Mouse (Mus musculus) right cerebral cortex, postnatal 14 days (tissue): ENCODE data around the gene Oas3.
"Not testable (repeated sequence)": the region's sequence is repeated elsewhere in the genome, so short reads cannot be mapped to it uniquely, and the experiment has no call there.

Experiments used
- DNase-seq: peaks from one replicate; pipeline ENCODE4 v3.0.0; 2022

The Oas3 gene

GRCm38 (mm10) chr5:120777478-120777877 lies at the start of gene Oas3:
Gene Oas3 (minus strand): TSS chr5:120777661.
- DNase-seq: no peak

- no peak for DNase-seq
Measured at GRCm38 (mm10) chr5:120818999-120819398, 41.5 kb upstream of the Oas3 start.

GRCm38 (mm10) chr5:120815949-120816348 lies 38.5 kb upstream of the Oas3 start:
- no peak for DNase-seq

GRCm38 (mm10) chr5:120813023-120813422 lies 35.6 kb upstream of the Oas3 start:
- no peak for DNase-seq

GRCm38 (mm10) chr5:120811951-120812819 lies 34.7 kb upstream of the Oas3 start, which contains the start of gene Oas1c:
Gene Oas1c (minus strand): TSS chr5:120812514.
- peak; percentile 67 for DNase-seq

- DNase-seq: no peak
Measured at GRCm38 (mm10) chr5:120809171-120809570, 31.7 kb upstream of the Oas3 start.

GRCm38 (mm10) chr5:120806458-120806857 lies 29.0 kb upstream of the Oas3 start:
- peak; percentile 41 for DNase-seq

GRCm38 (mm10) chr5:120803596-120803995 lies 26.1 kb upstream of the Oas3 start:
- no peak for DNase-seq

GRCm38 (mm10) chr5:120798943-120799342 lies 21.5 kb upstream of the Oas3 start:
- DNase-seq: not testable (repeated sequence)

GRCm38 (mm10) chr5:120798147-120798546 lies 20.7 kb upstream of the Oas3 start:
- not testable (repeated sequence) for DNase-seq

- DNase-seq: not testable (repeated sequence)
Measured at GRCm38 (mm10) chr5:120795480-120796034, 18.1 kb upstream of the Oas3 start, which contains the start of gene Oas1e. Gene Oas1e (minus strand): TSS chr5:120795530.

- DNase-seq: peak; percentile 59
Measured at GRCm38 (mm10) chr5:120793043-120793442, 15.6 kb upstream of the Oas3 start.

- no peak for DNase-seq
Measured at GRCm38 (mm10) chr5:120787042-120787441, 9.6 kb upstream of the Oas3 start.

- DNase-seq: no peak
Measured at GRCm38 (mm10) chr5:120782446-120782845, 5.0 kb upstream of the Oas3 start.

- DNase-seq: no peak
Measured at GRCm38 (mm10) chr5:120781646-120782045, 4.2 kb upstream of the Oas3 start.

- DNase-seq: no peak
Measured at GRCm38 (mm10) chr5:120779922-120780321, 2.5 kb upstream of the Oas3 start.

GRCm38 (mm10) chr5:120778941-120779340 lies 1.5 kb upstream of the Oas3 start:
- DNase-seq: no peak

GRCm38 (mm10) chr5:120776801-120777200 lies 660 bp downstream of the Oas3 start:
- DNase-seq: no peak

GRCm38 (mm10) chr5:120775287-120775985 lies 2.0 kb downstream of the Oas3 start:
- no peak for DNase-seq

- no peak for DNase-seq
Measured at GRCm38 (mm10) chr5:120769396-120769795, 8.1 kb downstream of the Oas3 start.

- DNase-seq: no peak
Measured at GRCm38 (mm10) chr5:120765010-120765409, 12.5 kb downstream of the Oas3 start.

GRCm38 (mm10) chr5:120761901-120762300 lies 15.6 kb downstream of the Oas3 start:
- DNase-seq: no peak

GRCm38 (mm10) chr5:120754215-120754614 lies 23.2 kb downstream of the Oas3 start:
- no peak for DNase-seq

GRCm38 (mm10) chr5:120752786-120753185 lies 24.7 kb downstream of the Oas3 start:
- DNase-seq: no peak
